Mouse (Mus musculus): ENCODE results near the gene Tmem47. TPM values are rescaled to one million over a fixed set of nuclear protein-coding genes. Genes with fewer than 3 reads are reported as not detected.
A peak's percentile ranks its signal among the peaks of the same experiment; 100 is the strongest.

Gene Tmem47
- 100 to 1,000 TPM in 1 of 2 experiments, 10 to 100 TPM in 1; 90.1 to 104 TPM for total RNA-seq (2021)

GRCm38 (mm10) chrX:81070210-81070803 is at the start of gene Tmem47:
Tmem47 (plus strand) TSS chrX:81070698.
- DNase-seq, result peak; percentile 66 to 68

GRCm38 (mm10) chrX:81070804-81071461 is 435 bp downstream of the Tmem47 start:
- DNase-seq, result peak; percentile 7 to 14

GRCm38 (mm10) chrX:81071746-81072640 is 1.5 kb downstream of the Tmem47 start:
- DNase-seq, result no peak

GRCm38 (mm10) chrX:81072651-81073050 is 2.2 kb downstream of the Tmem47 start:
- DNase-seq, result no peak

GRCm38 (mm10) chrX:81073834-81074233 is 3.3 kb downstream of the Tmem47 start:
- DNase-seq, result no peak

GRCm38 (mm10) chrX:81078522-81078921 is 8.0 kb downstream of the Tmem47 start:
- DNase-seq, result no peak

GRCm38 (mm10) chrX:81080996-81081395 is 10.5 kb downstream of the Tmem47 start:
- no peak for DNase-seq

- DNase-seq, result peak in 1 of 2 experiments; percentile 13
These were observed 14.7 kb downstream of the Tmem47 start for GRCm38 (mm10) chrX:81085025-81085752.

- DNase-seq, result no peak
These were observed 76.9 kb downstream of the Tmem47 start for GRCm38 (mm10) chrX:81147416-81147815.
